Mouse (Mus musculus) small intestine, adult 2 months (tissue): ENCODE results near the gene Nfib.

Experiments
- CTCF ChIP-seq: fragments of 200-500 bp; IDR thresholded peaks from 2 replicates; pipeline ENCODE4 v1.5.1; 2012; ENCODE audit warnings: low read depth, mild to moderate bottlenecking, control low read depth, inconsistent platforms, low read length, moderate library complexity, mixed read lengths; ENCODE audit not compliant: insufficient replicate concordance, insufficient read length; ENCODE audit errors: extremely low read depth
- POLR2A ChIP-seq: fragments of 200-500 bp; IDR thresholded peaks from 2 replicates; pipeline ENCODE4 v1.6.1; 2012; ENCODE audit warnings: low read depth, mild to moderate bottlenecking, control low read depth, inconsistent platforms, low read length, moderate library complexity

DNA sequence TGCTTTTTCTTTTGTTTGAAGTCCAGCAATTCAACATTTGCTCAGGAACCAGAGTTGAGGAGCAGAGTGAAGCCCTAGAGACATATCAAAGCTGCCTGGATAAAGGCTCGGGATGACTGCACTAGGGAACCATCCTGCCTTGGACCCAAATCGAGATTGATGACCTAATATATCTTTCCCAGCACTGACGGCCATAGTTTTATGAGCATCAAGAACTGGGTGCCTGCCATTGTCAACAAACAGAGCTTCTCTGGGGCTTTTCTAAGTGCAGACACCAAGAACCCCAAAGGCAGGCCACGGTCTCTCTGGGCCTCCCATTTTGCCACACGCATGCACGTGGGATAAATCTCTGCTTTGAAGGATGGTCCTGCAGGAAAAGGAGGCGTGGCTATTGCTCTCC is 153.3 kb downstream of the Nfib start:
- TF ChIP-seq CTCF (no peak), POLR2A (no peak)
